Mouse (Mus musculus) small intestine, adult 2 months (tissue): ENCODE data around the gene Sik1. TPM values are rescaled to one million over a fixed set of nuclear protein-coding genes. Genes with fewer than 3 reads are reported as not detected.

Source experiments
- H3K27ac ChIP-seq: fragments of 200-500 bp; 2 replicates; pipeline ENCODE4 v1.5.1; 2012; ENCODE audit warnings: low read depth, low read length, control low read depth, inconsistent platforms; ENCODE audit not compliant: insufficient read depth
- H3K27me3 ChIP-seq: fragments of 200-500 bp; 2 replicates; pipeline ENCODE4 v1.6.1; 2012; ENCODE audit warnings: mild to moderate bottlenecking, moderate library complexity, low read length, inconsistent platforms; ENCODE audit not compliant: control insufficient read depth, insufficient read depth
- H3K36me3 ChIP-seq: fragments of 200-500 bp; 2 replicates; pipeline ENCODE4 v1.6.1; 2012; ENCODE audit warnings: mild to moderate bottlenecking, low read length, control low read depth, inconsistent platforms; ENCODE audit not compliant: control insufficient read depth, insufficient read depth
- H3K4me1 ChIP-seq: fragments of 200-500 bp; 2 replicates; pipeline ENCODE4 v1.6.1; 2012; ENCODE audit warnings: low read length, inconsistent platforms, mixed read lengths; ENCODE audit not compliant: control insufficient read depth, insufficient read depth, insufficient read length
- H3K4me3 ChIP-seq: fragments of 200-500 bp; 2 replicates; pipeline ENCODE4 v1.5.1; 2012; ENCODE audit warnings: low read depth, mild to moderate bottlenecking, control low read depth, inconsistent platforms, low read length, moderate library complexity
- CTCF ChIP-seq: fragments of 200-500 bp; IDR thresholded peaks from 2 replicates; pipeline ENCODE4 v1.5.1; 2012; ENCODE audit warnings: low read depth, mild to moderate bottlenecking, control low read depth, inconsistent platforms, low read length, moderate library complexity, mixed read lengths; ENCODE audit not compliant: insufficient replicate concordance, insufficient read length; ENCODE audit errors: extremely low read depth
- POLR2A ChIP-seq: fragments of 200-500 bp; IDR thresholded peaks from 2 replicates; pipeline ENCODE4 v1.6.1; 2012; ENCODE audit warnings: low read depth, mild to moderate bottlenecking, control low read depth, inconsistent platforms, low read length, moderate library complexity
- WGBS: fragments of 180-500 bp; shearing (Covaris S2); methylation state at CpG from one replicate; pipeline ENCODE4 v1.1.7; 2018; 5-methylcytosine and 5-hydroxymethylcytosine counted together
- polyA plus RNA-seq: library from polyadenylated mRNA; depleted of rRNA; stranded (reverse); fragments of >200 nt; gene quantifications from 2 replicates; pipeline ENCODE4 v1.2.3, GENCODE M21; 2012

Gene Sik1
- polyA plus RNA-seq, 1 experiment: 16.9 TPM

GRCm38 (mm10) chr17:31897186-31897793 is 41.7 kb upstream of the Sik1 start:
- no peaks in the 10 kb centered on the region for H3K36me3 ChIP-seq
- H3K27ac ChIP-seq: no peak overlapping the region
- H3K27me3 ChIP-seq: no peaks in the 10 kb centered on the region
- whole genome bisulfite sequencing: 53% methylated on average over 4 of the region's 4 CpGs
- peaks cover 19% of the 10 kb centered on the region for H3K4me1 ChIP-seq
- TF ChIP-seq POLR2A (no peak), CTCF (no peak)
- no peak overlapping the region for H3K4me3 ChIP-seq

DNA sequence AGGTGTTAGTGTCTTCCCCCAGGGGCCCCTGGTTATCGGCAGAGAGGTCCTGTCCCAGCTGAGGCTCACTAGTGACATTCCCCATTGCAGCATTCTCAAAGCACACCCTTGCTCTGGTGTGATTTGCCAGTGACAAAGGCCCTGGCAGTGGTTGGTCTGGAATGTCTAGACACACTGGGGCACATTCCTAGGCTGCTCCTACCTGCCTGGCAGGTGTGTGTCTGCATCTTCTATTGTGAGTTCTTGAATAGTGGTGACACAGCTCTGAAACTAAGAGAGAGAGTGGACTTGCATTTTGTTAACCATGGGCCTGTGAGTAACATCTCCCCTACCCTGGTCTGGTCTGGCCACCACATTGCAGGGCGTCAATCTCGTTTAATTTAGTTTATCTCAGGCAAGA is 41.1 kb upstream of the Sik1 start:
- Histone ChIP-seq H3K27me3 (no peaks in the 10 kb centered on the region), H3K4me1 (peaks cover 19% of the 10 kb centered on the region), H3K4me3 (no peak overlapping the region), H3K27ac (no peak overlapping the region), H3K36me3 (no peaks in the 10 kb centered on the region)
- WGBS: 43% methylated on average over 3 of the region's 3 CpGs
- TF ChIP-seq POLR2A: no peak

- WGBS: 94% methylated on average over 7 of the region's 7 CpGs
- H3K27ac ChIP-seq: no peak overlapping the region
- H3K4me3 ChIP-seq: no peak overlapping the region
- no peak for TF ChIP-seq POLR2A
- no peak for TF ChIP-seq CTCF
- H3K36me3 ChIP-seq: no peaks in the 10 kb centered on the region
- no peaks in the 10 kb centered on the region for H3K27me3 ChIP-seq
- H3K4me1 ChIP-seq: peaks cover 14% of the 10 kb centered on the region
These were observed 40.7 kb upstream of the Sik1 start for GRCm38 (mm10) chr17:31896311-31896710.

DNA sequence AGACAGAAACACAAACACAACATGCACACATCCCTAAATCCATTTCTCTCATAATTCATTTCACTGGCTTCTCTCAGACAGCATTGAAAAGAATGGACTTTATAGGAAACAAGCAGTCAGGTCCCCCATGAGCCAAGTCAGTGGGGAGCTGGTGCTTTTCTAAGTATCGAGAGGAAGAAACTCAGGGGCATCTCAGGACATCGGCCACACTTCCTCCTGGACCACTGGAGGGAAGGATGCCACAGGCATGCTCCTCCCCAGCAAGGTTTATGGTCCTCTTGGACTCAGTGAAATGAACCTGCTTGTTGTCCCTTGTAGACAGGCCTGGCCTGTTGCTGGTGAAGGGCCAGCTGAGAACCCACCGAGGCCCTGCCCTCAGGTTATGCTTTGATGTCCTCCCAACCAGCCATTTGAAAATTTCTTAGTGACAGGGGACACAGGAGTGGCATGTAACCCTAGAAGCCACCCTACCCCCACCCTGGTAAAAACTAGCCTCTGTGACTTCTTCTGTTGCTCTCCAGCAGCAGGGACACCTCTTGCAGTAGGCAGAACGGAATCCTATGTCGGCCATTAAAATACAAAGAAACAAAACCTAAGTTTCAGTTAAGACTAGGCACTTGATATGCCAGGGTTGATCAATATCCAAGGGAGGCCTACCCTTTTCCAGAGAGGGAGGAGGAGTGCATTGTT is 37.9 kb upstream of the Sik1 start:
- Histone ChIP-seq H3K27me3 (no peaks in the 10 kb centered on the region), H3K27ac (no peak overlapping the region), H3K36me3 (no peaks in the 10 kb centered on the region), H3K4me3 (no peak overlapping the region), H3K4me1 (peaks cover 14% of the 10 kb centered on the region)
- TF ChIP-seq CTCF (no peak), POLR2A (no peak)
- WGBS: 82% methylated on average over 5 of the region's 5 CpGs

GRCm38 (mm10) chr17:31892750-31893149 is 37.1 kb upstream of the Sik1 start:
- Histone ChIP-seq H3K4me1 (peaks cover 14% of the 10 kb centered on the region), H3K36me3 (no peaks in the 10 kb centered on the region), H3K27ac (no peak overlapping the region), H3K4me3 (no peak overlapping the region), H3K27me3 (no peaks in the 10 kb centered on the region)
- WGBS: 29% methylated on average over 10 of the region's 10 CpGs
- TF ChIP-seq CTCF (no peak), POLR2A (no peak)

- Histone ChIP-seq H3K4me3 (no peak overlapping the region), H3K4me1 (peaks cover 7% of the 10 kb centered on the region; the same call in 1 of the 2 replicates), H3K27ac (0 out of 2 replicates have a peak overlapping the region, but pooled peaks have one; percentile 18), H3K36me3 (no peaks in the 10 kb centered on the region), H3K27me3 (no peaks in the 10 kb centered on the region)
- 82% methylated on average over 4 of the region's 4 CpGs for WGBS
- TF ChIP-seq CTCF (no peak), POLR2A (no peak)
These were observed 36.3 kb upstream of the Sik1 start for GRCm38 (mm10) chr17:31891858-31892257.

DNA sequence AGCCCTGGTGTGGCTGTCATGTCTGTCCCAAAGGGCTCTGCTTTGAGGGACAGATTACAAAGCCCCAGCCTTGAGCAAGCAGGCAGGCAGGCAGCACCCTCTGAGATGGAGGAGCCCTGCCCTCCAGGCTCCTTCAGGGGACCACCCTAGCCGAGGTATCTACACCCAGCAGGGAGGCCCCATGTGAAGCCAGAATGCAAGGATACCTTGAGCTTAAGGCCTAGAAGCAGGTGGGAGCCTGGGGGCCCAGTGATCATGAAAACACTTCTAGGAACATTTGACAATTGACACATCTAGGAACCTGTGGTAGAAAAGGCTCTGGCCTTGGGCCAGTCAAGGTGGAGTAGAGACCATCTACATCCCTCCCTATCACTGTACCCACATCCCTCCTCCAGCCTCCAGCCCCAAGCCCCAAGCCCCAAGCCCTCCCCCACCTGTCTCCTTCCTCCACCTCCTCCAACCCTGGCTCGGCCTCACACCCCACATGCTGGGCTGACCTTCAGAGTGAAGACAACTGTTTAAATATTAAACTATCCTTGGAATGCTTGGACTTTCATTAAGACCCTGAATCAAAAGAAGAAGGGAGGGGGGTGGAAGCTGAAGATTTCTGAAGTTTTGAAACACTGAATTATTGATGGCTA is 34.8 kb upstream of the Sik1 start:
- no peaks in the 10 kb centered on the region for H3K36me3 ChIP-seq
- no peak overlapping the region for H3K4me3 ChIP-seq
- TF ChIP-seq POLR2A (no peak), CTCF (no peak)
- H3K4me1 ChIP-seq: 0 out of 2 replicates have a peak, but pooled peaks cover 4% of the 10 kb centered on the region
- no peak overlapping the region for H3K27ac ChIP-seq
- no peaks in the 10 kb centered on the region for H3K27me3 ChIP-seq
- 53% methylated on average over 2 of the region's 2 CpGs for WGBS
